Mouse (Mus musculus): ENCODE measurements around the gene Tmem37. TPM values are rescaled to one million over a fixed set of nuclear protein-coding genes. Genes with fewer than 3 reads are reported as not detected.

The Tmem37 gene
- polyA plus RNA-seq, 1 experiment from 2014 or later: 9.8 TPM

DNA sequence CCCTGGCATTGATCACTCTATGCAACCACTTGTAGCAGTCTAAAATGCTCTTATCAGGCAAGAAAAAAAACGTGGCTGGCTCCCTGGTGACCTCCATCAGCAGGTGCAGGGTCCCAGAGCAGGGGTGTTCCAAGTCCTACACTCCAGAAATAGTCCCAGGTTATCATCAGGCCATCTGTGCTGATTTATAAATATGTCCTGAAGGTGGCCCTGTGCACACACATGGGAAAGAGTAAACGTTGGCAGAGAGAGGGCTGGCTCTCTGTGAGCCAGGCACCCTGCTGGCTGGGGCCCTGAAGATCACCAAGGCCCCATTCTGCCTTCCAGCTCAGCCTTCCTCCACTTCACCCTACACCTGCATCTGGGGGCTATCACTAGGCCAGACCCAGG is 48.8 kb downstream of the Tmem37 start:
- WGBS: 38% methylated on average over 2 of the region's 2 CpGs
- H3K9ac ChIP-seq: no peak overlapping the region
- no peaks in the 10 kb centered on the region for H3K36me3 ChIP-seq

GRCm38 (mm10) chr1:120024331-120025049 is 49.4 kb downstream of the Tmem37 start:
- Histone ChIP-seq H3K9ac (no peak overlapping the region), H3K4me2 (no peak overlapping the region), H3K4me1 (replicated peaks) (no peaks in the 10 kb centered on the region; the same call in 1 of the 2 replicates), H3K9me3 (no peaks in the 10 kb centered on the region), H3K27ac (replicated peaks) (no peak overlapping the region), H3K4me3 (no peak overlapping the region), H3K36me3 (no peaks in the 10 kb centered on the region), H3K27me3 (no peaks in the 10 kb centered on the region)
- 63% methylated on average over 10 of the region's 10 CpGs for WGBS
- no peak for ATAC-seq (ENCODE audit: low read depth)

More for the DNA sequence above, 48.8 kb downstream of the Tmem37 start:
- no peaks in the 10 kb centered on the region for H3K27me3 ChIP-seq
- H3K4me1 ChIP-seq (replicated peaks): no peaks in the 10 kb centered on the region; the same call in 1 of the 2 replicates
- H3K9me3 ChIP-seq: no peaks in the 10 kb centered on the region
- no peak for ATAC-seq (ENCODE audit: low read depth)
- no peak overlapping the region for H3K4me3 ChIP-seq
- H3K27ac ChIP-seq (replicated peaks): no peak overlapping the region
- H3K4me2 ChIP-seq: no peak overlapping the region

DNA sequence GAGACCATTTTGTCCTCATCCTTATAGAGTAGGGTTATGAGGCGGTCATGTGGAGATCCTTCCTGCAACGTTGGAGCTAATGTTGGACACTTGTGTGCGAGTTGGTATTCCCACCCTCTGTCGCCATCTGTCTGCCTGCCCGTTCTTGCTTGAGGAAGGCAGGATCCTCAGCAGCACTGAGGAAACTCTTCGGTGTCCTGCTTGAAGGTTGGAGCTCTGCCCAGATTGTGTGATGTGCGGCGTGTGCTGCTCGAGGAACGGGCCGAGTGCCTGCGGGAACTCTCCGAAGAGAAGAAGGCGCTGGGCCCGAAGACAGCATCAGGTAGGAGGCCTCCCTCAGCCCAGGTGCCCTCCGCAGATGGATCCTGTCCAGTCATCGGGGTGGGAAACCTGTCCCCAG is 51.9 kb downstream of the Tmem37 start:
- no peak overlapping the region for H3K4me2 ChIP-seq
- ATAC-seq (ENCODE audit: low read depth): no peak
- no peak overlapping the region for H3K27ac ChIP-seq (replicated peaks)
- no peaks in the 10 kb centered on the region for H3K27me3 ChIP-seq
- WGBS: 91% methylated on average over 17 of the region's 17 CpGs
- H3K4me1 ChIP-seq (replicated peaks): no peaks in the 10 kb centered on the region
- no peak overlapping the region for H3K4me3 ChIP-seq
- no peak overlapping the region for H3K9ac ChIP-seq
- no peaks in the 10 kb centered on the region for H3K36me3 ChIP-seq
- no peaks in the 10 kb centered on the region for H3K9me3 ChIP-seq

DNA sequence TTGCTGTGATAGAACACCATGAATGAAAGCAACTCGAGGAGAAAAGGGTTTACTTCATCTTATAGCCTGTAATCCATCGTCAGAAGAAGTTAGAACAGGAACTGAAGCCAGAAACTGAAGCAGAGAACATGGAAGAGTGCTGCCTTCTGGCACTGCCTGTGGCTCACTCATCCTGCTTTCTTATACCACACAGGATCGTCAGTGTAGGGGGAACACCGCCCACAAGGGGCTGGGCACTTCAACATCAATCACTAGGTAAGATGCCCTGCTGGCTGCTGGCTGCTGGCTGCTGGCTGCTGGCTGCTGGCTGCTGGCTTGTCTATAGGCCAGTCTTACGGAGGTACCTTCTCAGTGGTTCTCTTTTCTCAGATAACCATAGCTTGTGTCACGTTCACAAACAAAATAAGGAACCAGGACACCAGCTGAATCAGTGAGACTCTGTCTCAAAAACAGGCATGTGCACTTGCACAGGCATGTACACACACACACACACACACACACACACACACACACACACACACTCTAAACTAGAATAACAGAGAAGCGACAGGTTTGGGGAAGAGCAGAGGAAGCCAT is 53.5 kb downstream of the Tmem37 start:
- H3K4me1 ChIP-seq (replicated peaks): no peaks in the 10 kb centered on the region
- H3K9ac ChIP-seq: no peak overlapping the region
- no peaks in the 10 kb centered on the region for H3K36me3 ChIP-seq
- H3K4me3 ChIP-seq: no peak overlapping the region
- H3K4me2 ChIP-seq: no peak overlapping the region
- no peaks in the 10 kb centered on the region for H3K9me3 ChIP-seq
- H3K27me3 ChIP-seq: no peaks in the 10 kb centered on the region
- H3K27ac ChIP-seq (replicated peaks): no peak overlapping the region
- 65% methylated on average over 7 of the region's 7 CpGs for WGBS
- no peak for ATAC-seq (ENCODE audit: low read depth)

GRCm38 (mm10) chr1:120019428-120019827 is 54.4 kb downstream of the Tmem37 start:
- H3K27ac ChIP-seq (replicated peaks): no peak overlapping the region

DNA sequence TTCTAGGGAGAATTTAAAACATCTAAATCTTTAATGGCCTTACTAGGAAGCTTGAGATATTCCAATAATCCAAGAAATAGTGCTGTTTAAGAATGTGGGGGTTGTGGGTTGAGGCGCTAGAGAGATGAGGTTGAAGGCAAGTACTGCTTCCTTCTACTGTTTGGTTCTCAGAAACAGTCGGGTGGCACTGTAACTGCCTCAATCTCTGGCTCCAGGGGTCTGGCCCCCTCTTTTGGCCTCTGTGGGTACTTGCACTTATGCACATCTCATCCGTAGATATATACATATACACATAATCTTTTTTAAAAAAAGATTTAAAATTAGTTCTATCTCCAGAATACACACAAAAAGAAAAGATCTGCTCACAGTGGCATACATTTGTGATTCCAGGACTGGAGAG is 55.0 kb downstream of the Tmem37 start:
- WGBS: 68% methylated on average over 3 of the region's 3 CpGs
- Histone ChIP-seq H3K27me3 (no peaks in the 10 kb centered on the region), H3K36me3 (no peaks in the 10 kb centered on the region), H3K9me3 (no peaks in the 10 kb centered on the region), H3K27ac (replicated peaks) (no peak overlapping the region), H3K4me2 (no peak overlapping the region), H3K9ac (no peak overlapping the region), H3K4me3 (no peak overlapping the region), H3K4me1 (replicated peaks) (no peaks in the 10 kb centered on the region)
- no peak for ATAC-seq (ENCODE audit: low read depth)

More at GRCm38 (mm10) chr1:120019428-120019827, 54.4 kb downstream of the Tmem37 start:
- Histone ChIP-seq H3K4me1 (replicated peaks) (no peaks in the 10 kb centered on the region), H3K4me2 (no peak overlapping the region), H3K9me3 (no peaks in the 10 kb centered on the region), H3K27me3 (no peaks in the 10 kb centered on the region), H3K4me3 (no peak overlapping the region), H3K36me3 (no peaks in the 10 kb centered on the region), H3K9ac (no peak overlapping the region)
- no peak for ATAC-seq (ENCODE audit: low read depth)
- WGBS: 95% methylated on average over 12 of the region's 12 CpGs

Other genes with a start within 250 kb of the Tmem37 start
- 8.3 and 18.8 TPM in 2 replicates for gene Ptpn4, start 236.5 kb downstream of the Tmem37 start, polyA plus RNA-seq (2015; fragmentation: Nextera tagmentation; extraction: Ambion mirVana)
- gene Tmem177, start 160.9 kb downstream of the Tmem37 start, polyA plus RNA-seq (2015; fragmentation: Nextera tagmentation; extraction: Ambion mirVana): 6.9 and 7.2 TPM in 2 replicates
- 0.32 TPM in 1 of 2 replicates, not detected in the other for gene Cfap221, start 76.8 kb downstream of the Tmem37 start, polyA plus RNA-seq (2015; fragmentation: Nextera tagmentation; extraction: Ambion mirVana)
- 0.58 and 0.61 TPM in 2 replicates for gene Sctr, start 67.2 kb downstream of the Tmem37 start, polyA plus RNA-seq (2015; fragmentation: Nextera tagmentation; extraction: Ambion mirVana)
- 2,051 and 2,328 TPM in 2 replicates for gene Dbi, start 47.0 kb upstream of the Tmem37 start, polyA plus RNA-seq (2015; fragmentation: Nextera tagmentation; extraction: Ambion mirVana)
- gene 3110009E18Rik, start 47.1 kb upstream of the Tmem37 start, polyA plus RNA-seq (2015; fragmentation: Nextera tagmentation; extraction: Ambion mirVana): 17.6 and 20.9 TPM in 2 replicates
- 2.6 and 3.8 TPM in 2 replicates for gene Steap3, start 198.6 kb upstream of the Tmem37 start, polyA plus RNA-seq (2015; fragmentation: Nextera tagmentation; extraction: Ambion mirVana)

All from neural tube, embryonic 13.5 days (tissue).